In genomic region chr13:20546568-20547204, GRCm38 (mm10) we compare ENCODE assay signal across 11 mouse cellular contexts.
"Had no signal": no experiment of that assay in that cellular context is flagged by ENCODE, and none has a peak within 500 bp of the region (broad histone marks: within the 10 kb centered on the region; RNA-seq: fewer than 3 reads in every experiment).

No protein-coding gene starts in this region.

- H3K4me3 ChIP-seq: layer of hippocampus, adult 2 months; limb, embryonic 10.5 days; liver, embryonic 15.5 days; lung, embryonic 15.5 days; midbrain, embryonic 15.5 days; neural tube, embryonic 12.5 days had no signal

- H3K27ac ChIP-seq: layer of hippocampus, adult 2 months; limb, embryonic 10.5 days; liver, embryonic 15.5 days; lung, embryonic 15.5 days; midbrain, embryonic 15.5 days; neural tube, embryonic 12.5 days; stomach, postnatal 0 days had no signal

- DNase-seq: kidney, adult 8-10 months; kidney, postnatal 4 days; retina, postnatal 1 day; thymus, postnatal 4 days had no signal
